Mouse (Mus musculus): Measurements from ENCODE around the gene Ear14. TPM values are rescaled to one million over a fixed set of nuclear protein-coding genes. Genes with fewer than 3 reads are reported as not detected.
"Not testable (repeated sequence)": the region's sequence is repeated elsewhere in the genome, so short reads cannot be mapped to it uniquely, and the experiment has no call there.

Ear14 gene
- polyA plus RNA-seq, 1 experiment from 2014 or later = not detected

- not testable (repeated sequence) for H3K27me3 ChIP-seq (replicated peaks; ENCODE audit: control insufficient read depth, insufficient read depth, low read length); H3K4me1 ChIP-seq (ENCODE audit: control insufficient read depth, insufficient read depth, low read length); H3K27ac ChIP-seq (ENCODE audit: low read depth, low read length); H3K4me2 ChIP-seq (ENCODE audit: low read length); H3K4me3 ChIP-seq (ENCODE audit: low read depth, low read length); H3K9ac ChIP-seq (ENCODE audit: low read length); H3K36me3 ChIP-seq (ENCODE audit: control insufficient read depth, insufficient read depth, low read length); H3K9me3 ChIP-seq (replicated peaks; ENCODE audit: control insufficient read depth, low read length); DNase-seq (ENCODE audit: low spot score)
- WGBS = 37% methylated on average over 4 of the region's 4 CpGs
- 0 out of 2 replicates have a peak, but pooled peaks have one; percentile 12 for ATAC-seq
Measured at GRCm38 (mm10) chr14:51172947-51173346, 30.2 kb upstream of the Ear14 start.

GRCm38 (mm10) chr14:51173843-51174242 lies 29.3 kb upstream of the Ear14 start:
- WGBS = 61% methylated on average over 4 of the region's 4 CpGs
- Histone ChIP-seq H3K4me3 (ENCODE audit: low read depth, low read length) (no peak overlapping the region), H3K9me3 (replicated peaks; ENCODE audit: control insufficient read depth, low read length) (no peaks in the 10 kb centered on the region), H3K9ac (ENCODE audit: low read length) (no peak overlapping the region), H3K27ac (ENCODE audit: low read depth, low read length) (no peak overlapping the region), H3K27me3 (replicated peaks; ENCODE audit: control insufficient read depth, insufficient read depth, low read length) (no peaks in the 10 kb centered on the region), H3K4me1 (ENCODE audit: control insufficient read depth, insufficient read depth, low read length) (no peaks in the 10 kb centered on the region), H3K36me3 (ENCODE audit: control insufficient read depth, insufficient read depth, low read length) (no peaks in the 10 kb centered on the region), H3K4me2 (ENCODE audit: low read length) (no peak overlapping the region)
- ATAC-seq (no peak), DNase-seq (ENCODE audit: low spot score) (no peak)

GRCm38 (mm10) chr14:51181051-51181450 lies 22.1 kb upstream of the Ear14 start:
- not testable (repeated sequence) for ATAC-seq; H3K36me3 ChIP-seq (ENCODE audit: control insufficient read depth, insufficient read depth, low read length); H3K4me3 ChIP-seq (ENCODE audit: low read depth, low read length); H3K27ac ChIP-seq (ENCODE audit: low read depth, low read length); H3K27me3 ChIP-seq (replicated peaks; ENCODE audit: control insufficient read depth, insufficient read depth, low read length); H3K4me2 ChIP-seq (ENCODE audit: low read length); H3K4me1 ChIP-seq (ENCODE audit: control insufficient read depth, insufficient read depth, low read length); DNase-seq (ENCODE audit: low spot score); H3K9ac ChIP-seq (ENCODE audit: low read length); H3K9me3 ChIP-seq (replicated peaks; ENCODE audit: control insufficient read depth, low read length)
- 73% methylated on average over 2 of the region's 2 CpGs for WGBS

- DNase-seq (ENCODE audit: low spot score) (no peak), ATAC-seq (no peak)
- no peak overlapping the region for H3K4me3 ChIP-seq (ENCODE audit: low read depth, low read length)
- H3K36me3 ChIP-seq (ENCODE audit: control insufficient read depth, insufficient read depth, low read length) = no peaks in the 10 kb centered on the region
- H3K9me3 ChIP-seq (replicated peaks; ENCODE audit: control insufficient read depth, low read length) = no peaks in the 10 kb centered on the region
- 93% methylated on average over 4 of the region's 4 CpGs for WGBS
- H3K27me3 ChIP-seq (replicated peaks; ENCODE audit: control insufficient read depth, insufficient read depth, low read length) = no peaks in the 10 kb centered on the region
- no peak overlapping the region for H3K9ac ChIP-seq (ENCODE audit: low read length)
- no peak overlapping the region for H3K27ac ChIP-seq (ENCODE audit: low read depth, low read length)
- H3K4me1 ChIP-seq (ENCODE audit: control insufficient read depth, insufficient read depth, low read length) = no peaks in the 10 kb centered on the region
- no peak overlapping the region for H3K4me2 ChIP-seq (ENCODE audit: low read length)
Measured at GRCm38 (mm10) chr14:51195681-51196080, 7.5 kb upstream of the Ear14 start.

GRCm38 (mm10) chr14:51199098-51200023 lies 3.8 kb upstream of the Ear14 start, which contains the start of gene Ang2:
Ang2 (minus strand) TSS chr14:51199148.
- no peaks in the 10 kb centered on the region for H3K27me3 ChIP-seq (replicated peaks; ENCODE audit: control insufficient read depth, insufficient read depth, low read length)

GRCm38 (mm10) chr14:51200054-51200453 lies 3.1 kb upstream of the Ear14 start:
- DNase-seq (ENCODE audit: low spot score) = no peak
- ATAC-seq = no peak
- no peaks in the 10 kb centered on the region for H3K27me3 ChIP-seq (replicated peaks; ENCODE audit: control insufficient read depth, insufficient read depth, low read length)
- H3K36me3 ChIP-seq (ENCODE audit: control insufficient read depth, insufficient read depth, low read length) = no peaks in the 10 kb centered on the region
- no peak overlapping the region for H3K9ac ChIP-seq (ENCODE audit: low read length)
- H3K4me2 ChIP-seq (ENCODE audit: low read length) = no peak overlapping the region
- no peak overlapping the region for H3K27ac ChIP-seq (ENCODE audit: low read depth, low read length)
- H3K4me3 ChIP-seq (ENCODE audit: low read depth, low read length) = no peak overlapping the region
- H3K9me3 ChIP-seq (replicated peaks; ENCODE audit: control insufficient read depth, low read length) = no peaks in the 10 kb centered on the region
- WGBS = 92% methylated on average over 2 of the region's 2 CpGs
- H3K4me1 ChIP-seq (ENCODE audit: control insufficient read depth, insufficient read depth, low read length) = no peaks in the 10 kb centered on the region

More at GRCm38 (mm10) chr14:51199098-51200023, 3.8 kb upstream of the Ear14 start, which contains the start of gene Ang2:
- H3K4me3 ChIP-seq (ENCODE audit: low read depth, low read length) = no peak within 1 kb of the TSS
- 71% methylated on average over 5 of the region's 5 CpGs for WGBS
- ATAC-seq (no peak), DNase-seq (ENCODE audit: low spot score) (no peak)
- no peaks in the 10 kb centered on the region for H3K9me3 ChIP-seq (replicated peaks; ENCODE audit: control insufficient read depth, low read length)
- H3K36me3 ChIP-seq (ENCODE audit: control insufficient read depth, insufficient read depth, low read length) = no peaks in the 10 kb centered on the region
- no peak within 1 kb of the TSS for H3K27ac ChIP-seq (ENCODE audit: low read depth, low read length)
- no peak within 1 kb of the TSS for H3K4me2 ChIP-seq (ENCODE audit: low read length)
- no peaks in the 10 kb centered on the region for H3K4me1 ChIP-seq (ENCODE audit: control insufficient read depth, insufficient read depth, low read length)
- H3K9ac ChIP-seq (ENCODE audit: low read length) = no peak within 1 kb of the TSS

GRCm38 (mm10) chr14:51200466-51200865 lies 2.7 kb upstream of the Ear14 start:
- no peak for DNase-seq (ENCODE audit: low spot score)
- no peaks in the 10 kb centered on the region for H3K4me1 ChIP-seq (ENCODE audit: control insufficient read depth, insufficient read depth, low read length)
- no peak overlapping the region for H3K9ac ChIP-seq (ENCODE audit: low read length)
- H3K27me3 ChIP-seq (replicated peaks; ENCODE audit: control insufficient read depth, insufficient read depth, low read length) = no peaks in the 10 kb centered on the region
- H3K36me3 ChIP-seq (ENCODE audit: control insufficient read depth, insufficient read depth, low read length) = no peaks in the 10 kb centered on the region
- no peak for ATAC-seq
- no peaks in the 10 kb centered on the region for H3K9me3 ChIP-seq (replicated peaks; ENCODE audit: control insufficient read depth, low read length)
- H3K4me2 ChIP-seq (ENCODE audit: low read length) = no peak overlapping the region
- H3K27ac ChIP-seq (ENCODE audit: low read depth, low read length) = no peak overlapping the region
- 90% methylated on average over 2 of the region's 2 CpGs for WGBS
- no peak overlapping the region for H3K4me3 ChIP-seq (ENCODE audit: low read depth, low read length)

- DNase-seq (ENCODE audit: low spot score); H3K27ac ChIP-seq (ENCODE audit: low read depth, low read length); H3K4me1 ChIP-seq (ENCODE audit: control insufficient read depth, insufficient read depth, low read length); H3K36me3 ChIP-seq (ENCODE audit: control insufficient read depth, insufficient read depth, low read length); H3K4me2 ChIP-seq (ENCODE audit: low read length); H3K9ac ChIP-seq (ENCODE audit: low read length); ATAC-seq; H3K4me3 ChIP-seq (ENCODE audit: low read depth, low read length); H3K9me3 ChIP-seq (replicated peaks; ENCODE audit: control insufficient read depth, low read length); H3K27me3 ChIP-seq (replicated peaks; ENCODE audit: control insufficient read depth, insufficient read depth, low read length): not testable (repeated sequence)
- WGBS = 86% methylated on average over 3 of the region's 3 CpGs
Measured at GRCm38 (mm10) chr14:51220075-51220474, 16.9 kb downstream of the Ear14 start.

- not testable (repeated sequence) for H3K36me3 ChIP-seq (ENCODE audit: control insufficient read depth, insufficient read depth, low read length); H3K4me2 ChIP-seq (ENCODE audit: low read length); H3K9ac ChIP-seq (ENCODE audit: low read length); H3K27ac ChIP-seq (ENCODE audit: low read depth, low read length); H3K4me1 ChIP-seq (ENCODE audit: control insufficient read depth, insufficient read depth, low read length); H3K4me3 ChIP-seq (ENCODE audit: low read depth, low read length); H3K27me3 ChIP-seq (replicated peaks; ENCODE audit: control insufficient read depth, insufficient read depth, low read length); DNase-seq (ENCODE audit: low spot score); H3K9me3 ChIP-seq (replicated peaks; ENCODE audit: control insufficient read depth, low read length); ATAC-seq
- 58% methylated on average over 4 of the region's 4 CpGs for WGBS
Measured at GRCm38 (mm10) chr14:51229657-51230056, 26.5 kb downstream of the Ear14 start.

Data from forebrain, embryonic 14.5 days (tissue).